Mouse (Mus musculus) kidney, adult 2 months (tissue): ENCODE results near the gene Fbxw8. TPM values are rescaled to one million over a fixed set of nuclear protein-coding genes. Genes with fewer than 3 reads are reported as not detected.

Experiments used
- DNase-seq: peaks from one replicate; pipeline ENCODE4 v3.0.0; 2021
- H3K27ac ChIP-seq: fragments of 200-500 bp; 2 replicates; pipeline ENCODE4 v1.5.1; 2012; ENCODE audit warnings: low read depth, low read length, control low read depth, inconsistent platforms; ENCODE audit not compliant: insufficient read depth
- H3K27me3 ChIP-seq: fragments of 200-500 bp; replicated peaks from 2 replicates; pipeline ENCODE4 v1.6.1; 2012; ENCODE audit warnings: mild to moderate bottlenecking, moderate library complexity, low read length, inconsistent platforms; ENCODE audit not compliant: control insufficient read depth, insufficient read depth
- H3K36me3 ChIP-seq: fragments of 200-500 bp; 2 replicates; pipeline ENCODE4 v1.6.1; 2012; ENCODE audit warnings: mild to moderate bottlenecking, moderate library complexity, low read length, inconsistent platforms; ENCODE audit not compliant: control insufficient read depth, insufficient read depth
- H3K4me1 ChIP-seq: fragments of 200-500 bp; 2 replicates; pipeline ENCODE4 v1.6.1; 2011; ENCODE audit warnings: low read length; ENCODE audit not compliant: control insufficient read depth, insufficient read depth
- H3K4me3 ChIP-seq: fragments of 200-500 bp; 2 replicates; pipeline ENCODE4 v1.5.1; 2011; ENCODE audit warnings: mild to moderate bottlenecking, low read depth, low read length, control low read depth; ENCODE audit not compliant: insufficient read depth
- CTCF ChIP-seq: fragments of 200-500 bp; conservative IDR thresholded peaks from 2 replicates; pipeline ENCODE4 v1.5.1; 2011; ENCODE audit warnings: low read depth, mild to moderate bottlenecking, control low read depth, low read length, moderate library complexity, mixed read lengths; ENCODE audit not compliant: insufficient read depth, insufficient read length
- POLR2A ChIP-seq: fragments of 200-500 bp; IDR thresholded peaks from one replicate; pipeline ENCODE4 v1.6.1; 2011; ENCODE audit warnings: low read depth, low read length, control low read depth
- WGBS: fragments of 180-500 bp; shearing (Covaris S2); methylation state at CpG from one replicate; pipeline ENCODE4 v1.1.7; 2018; 5-methylcytosine and 5-hydroxymethylcytosine counted together
- polyA plus RNA-seq: library from polyadenylated mRNA; depleted of rRNA; stranded (reverse); fragments of >200 nt; gene quantifications from 2 replicates; pipeline ENCODE4 v1.2.3, GENCODE M21; 2012

The Fbxw8 gene
- polyA plus RNA-seq, 1 experiment = 60.8 TPM

DNA sequence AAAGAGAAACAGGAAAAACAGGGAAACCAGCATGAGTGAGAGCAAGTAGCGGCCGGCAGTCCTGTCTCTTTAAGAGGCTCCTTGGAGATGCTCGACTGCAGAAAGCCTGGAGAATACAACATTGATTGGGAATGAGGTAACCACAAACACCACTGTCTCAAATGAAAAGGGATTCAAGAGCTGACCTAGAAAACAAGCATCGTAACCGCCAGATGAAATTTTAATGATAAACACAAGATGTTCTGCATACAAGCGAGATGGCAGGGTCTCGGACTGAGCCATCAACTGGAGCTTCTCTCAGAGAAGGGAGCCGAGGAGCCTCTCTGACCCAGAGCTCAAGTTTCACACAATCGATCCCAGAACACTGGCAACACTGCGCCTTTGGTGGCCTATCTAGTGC, 32.2 kb downstream of the Fbxw8 start:
- H3K27ac ChIP-seq = no peak overlapping the region
- 68% methylated on average over 10 of the region's 10 CpGs for WGBS
- no peak for DNase-seq
- no peaks in the 10 kb centered on the region for H3K27me3 ChIP-seq
- no peaks in the 10 kb centered on the region for H3K4me1 ChIP-seq
- H3K36me3 ChIP-seq = no peaks in the 10 kb centered on the region
- no peak for TF ChIP-seq CTCF
- no peak for TF ChIP-seq POLR2A
- H3K4me3 ChIP-seq = no peak overlapping the region

- WGBS = 84% methylated on average over 4 of the region's 4 CpGs
- H3K36me3 ChIP-seq = no peaks in the 10 kb centered on the region
- DNase-seq = no peak
- no peaks in the 10 kb centered on the region for H3K4me1 ChIP-seq
- no peak overlapping the region for H3K27ac ChIP-seq
- H3K4me3 ChIP-seq = no peak overlapping the region
- TF ChIP-seq CTCF (no peak), POLR2A (no peak)
- H3K27me3 ChIP-seq = no peaks in the 10 kb centered on the region
Measured at GRCm38 (mm10) chr5:118121928-118122327, 33.3 kb downstream of the Fbxw8 start.

GRCm38 (mm10) chr5:118120670-118121069, 34.6 kb downstream of the Fbxw8 start:
- H3K4me3 ChIP-seq = no peak overlapping the region
- H3K27ac ChIP-seq = no peak overlapping the region
- DNase-seq = no peak
- no peaks in the 10 kb centered on the region for H3K4me1 ChIP-seq
- no peaks in the 10 kb centered on the region for H3K27me3 ChIP-seq
- TF ChIP-seq CTCF = no peak
- no peak for TF ChIP-seq POLR2A
- no peaks in the 10 kb centered on the region for H3K36me3 ChIP-seq
- 60% methylated on average over 2 of the region's 2 CpGs for WGBS

DNA sequence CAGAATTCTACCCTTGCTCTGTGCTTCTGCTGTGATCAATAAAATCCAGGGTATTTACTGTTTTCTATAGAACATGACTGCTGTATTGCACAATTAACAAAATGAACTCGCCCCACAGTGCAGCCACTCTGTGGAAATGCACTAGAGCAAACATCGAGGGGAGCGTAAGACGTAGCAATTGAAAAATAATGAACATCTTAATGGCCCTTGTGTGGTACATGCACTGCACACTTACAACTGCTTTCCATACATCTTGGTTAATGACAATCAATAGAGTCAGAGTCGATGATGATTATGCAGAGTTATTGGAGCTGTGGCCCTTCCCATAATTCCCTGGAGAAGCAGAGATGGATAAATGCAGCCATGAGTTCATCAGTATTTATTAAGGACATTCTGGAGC, 36.3 kb downstream of the Fbxw8 start:
- H3K36me3 ChIP-seq = no peaks in the 10 kb centered on the region
- 95% methylated on average over 5 of the region's 5 CpGs for WGBS
- H3K4me3 ChIP-seq = no peak overlapping the region
- H3K27ac ChIP-seq = no peak overlapping the region
- TF ChIP-seq POLR2A (no peak), CTCF (no peak)
- no peaks in the 10 kb centered on the region for H3K4me1 ChIP-seq
- H3K27me3 ChIP-seq = no peaks in the 10 kb centered on the region
- DNase-seq = no peak

DNA sequence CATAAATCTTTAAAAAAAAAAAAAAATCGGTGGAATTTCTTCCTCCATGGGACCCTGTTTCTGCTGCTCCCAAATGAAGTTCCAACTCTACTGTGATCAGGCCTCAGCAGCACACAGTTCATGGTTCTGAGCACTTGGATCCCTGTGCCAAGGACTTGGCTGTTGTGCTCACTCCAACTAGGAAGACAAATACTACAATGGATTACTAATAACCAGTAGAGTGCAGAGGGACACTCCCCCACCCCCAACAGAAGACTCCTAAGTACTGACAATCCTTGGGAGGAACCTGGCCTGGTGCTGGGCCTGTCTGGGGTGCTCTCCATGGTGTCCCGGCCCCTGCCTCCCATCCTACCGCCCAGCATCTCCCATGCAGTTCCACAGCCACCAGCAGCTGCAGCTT, 36.9 kb downstream of the Fbxw8 start:
- H3K4me3 ChIP-seq = no peak overlapping the region
- no peak overlapping the region for H3K27ac ChIP-seq
- H3K36me3 ChIP-seq = no peaks in the 10 kb centered on the region
- H3K4me1 ChIP-seq = no peaks in the 10 kb centered on the region
- peak; percentile 70 for DNase-seq
- no peaks in the 10 kb centered on the region for H3K27me3 ChIP-seq
- TF ChIP-seq CTCF (no peak), POLR2A (no peak)
- WGBS = 77% methylated on average over 3 of the region's 3 CpGs

- Histone ChIP-seq H3K4me1 (no peaks in the 10 kb centered on the region), H3K27me3 (no peaks in the 10 kb centered on the region), H3K4me3 (no peak overlapping the region), H3K36me3 (no peaks in the 10 kb centered on the region), H3K27ac (no peak overlapping the region)
- TF ChIP-seq POLR2A (no peak), CTCF (no peak)
- DNase-seq = no peak
- 86% methylated on average over 13 of the region's 13 CpGs for WGBS
Measured at GRCm38 (mm10) chr5:118113617-118114016, 41.6 kb downstream of the Fbxw8 start.

DNA sequence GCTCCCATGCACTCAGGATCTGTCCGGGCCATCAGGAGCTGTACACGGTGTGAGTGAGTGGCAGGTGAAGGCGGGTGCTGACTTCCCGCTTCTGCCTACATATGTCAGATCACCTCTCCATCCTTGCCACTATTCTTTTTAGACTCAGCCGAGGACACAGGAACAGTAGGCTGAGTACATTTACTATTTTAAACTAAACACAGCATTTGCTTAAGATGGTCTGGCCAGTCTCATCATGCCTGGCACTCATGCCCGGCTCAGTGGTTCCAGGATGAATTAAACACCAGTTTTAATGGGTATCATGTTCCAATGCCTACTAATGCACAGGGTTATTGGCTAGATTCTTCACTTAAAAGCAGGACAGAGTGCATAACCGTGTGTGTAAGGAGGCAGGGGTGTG, 42.2 kb downstream of the Fbxw8 start:
- DNase-seq = no peak
- no peak overlapping the region for H3K4me3 ChIP-seq
- H3K27ac ChIP-seq = no peak overlapping the region
- 87% methylated on average over 7 of the region's 7 CpGs for WGBS
- H3K36me3 ChIP-seq = no peaks in the 10 kb centered on the region
- no peaks in the 10 kb centered on the region for H3K27me3 ChIP-seq
- H3K4me1 ChIP-seq = no peaks in the 10 kb centered on the region
- TF ChIP-seq CTCF (no peak), POLR2A (no peak)
